Comparison of ENCODE assay signal across 7 mouse cellular contexts in the genomic region with DNA sequence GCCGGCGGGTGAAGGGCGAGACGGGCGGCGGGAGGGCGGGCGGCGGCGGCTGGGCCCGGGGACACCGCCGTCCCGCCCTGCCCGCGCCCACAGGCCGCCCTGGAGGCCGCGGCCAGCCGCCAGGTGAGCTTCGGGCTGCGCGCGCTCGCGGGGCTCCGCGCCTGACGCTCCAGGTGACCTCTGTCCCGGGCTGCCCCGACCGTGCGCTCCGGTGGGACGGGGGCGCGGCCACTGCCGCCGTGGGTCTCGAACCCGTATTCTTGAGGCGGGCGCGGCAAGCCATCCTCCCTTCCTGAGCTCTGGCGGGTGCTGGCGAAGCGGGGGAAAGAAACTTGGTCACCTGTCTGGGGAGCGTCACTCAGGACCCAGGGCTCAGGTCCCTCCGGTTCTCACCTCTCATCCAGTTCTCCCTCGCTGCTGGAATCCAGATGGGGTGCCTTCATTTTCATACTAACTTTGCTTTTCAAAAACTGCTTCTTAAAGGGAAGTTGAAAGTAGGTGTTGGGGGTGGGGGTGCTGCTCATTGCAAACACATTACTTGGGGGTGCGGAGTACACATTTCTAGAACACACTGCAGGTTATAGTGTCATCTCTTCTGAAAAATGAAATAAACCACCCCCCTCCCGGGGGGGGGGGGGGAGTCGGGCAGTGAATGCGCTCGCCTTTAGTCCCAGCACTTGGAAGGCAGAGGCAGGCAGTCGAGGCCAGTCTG. TPM values are rescaled to one million over a fixed set of nuclear protein-coding genes. Genes with fewer than 3 reads are reported as not detected.
DNase-seq lines count a peak whose midpoint lies in the region; ATAC-seq and TF ChIP-seq lines count a peak whose summit lies in the region.

Gene Atxn7 (plus strand): TSS at position 40 of the 712 bp plus-strand sequence.
Gene Thoc7 (minus strand): TSS at position 452 of the 712 bp plus-strand sequence.

- H3K9me3 ChIP-seq in hindbrain, embryonic 12.5 days (replicated peaks): no peaks in the 10 kb centered on the region

- peak within 1 kb of the TSS; percentile 67 for H3K4me2 ChIP-seq in hindbrain, embryonic 12.5 days (replicated peaks)

- H3K36me3 ChIP-seq in hindbrain, embryonic 12.5 days: no peaks in the 10 kb centered on the region
- no peaks in the 10 kb centered on the region for H3K36me3 ChIP-seq in macrophage (ENCODE audit: inconsistent target)

- ATAC-seq in hindbrain, embryonic 12.5 days (ENCODE audit: low FRiP score): peak; percentile 67

- TF ChIP-seq CTCF in left cerebral cortex, adult 2 months (IDR thresholded peaks at IDR 0.05): no peak

- H3K27me3 ChIP-seq in hindbrain, embryonic 12.5 days: no peaks in the 10 kb centered on the region

- DNase-seq in R1 (ENCODE audit: low read depth, low spot score): peak; percentile 65
- peak; percentile 66 to 71 for DNase-seq in cerebellum, postnatal 10 days
- peak; percentile 17 to 34 for DNase-seq in frontal cortex, postnatal 10 days (ENCODE audit: low spot score in 2 of 2)
- peak; percentile 40 to 41 for DNase-seq in left cerebral cortex, adult 2 months (ENCODE audit: extremely low spot score in 1 of 2, low spot score in 2 of 2)
- DNase-seq in right cerebral cortex, postnatal 14 days: peak; percentile 47

- WGBS in hindbrain, embryonic 12.5 days: 3% methylated on average over 38 of the region's 56 CpGs
- 3% methylated on average over 32 of the region's 56 CpGs for WGBS in macrophage (ENCODE audit: missing documents)

- peak within 1 kb of the TSS; percentile 92 for H3K27ac ChIP-seq in hindbrain, embryonic 12.5 days
- H3K27ac ChIP-seq in left cerebral cortex, adult 2 months: peak within 1 kb of the TSS; percentile 89
- H3K27ac ChIP-seq in macrophage: peak within 1 kb of the TSS; percentile 29; the same call in 1 of the 2 replicates

- intact Hi-C loops in left cerebral cortex, adult 2 months (cut with DNase I): loop anchor here (2.0 kb wide), 1 partner anchor 137 kb away; no protein-coding TSS in a partner anchor

- peaks cover 68% of the 10 kb centered on the region for H3K79me2 ChIP-seq in macrophage (ENCODE audit: inconsistent target)

- peaks cover 19% of the 10 kb centered on the region for H3K4me1 ChIP-seq in hindbrain, embryonic 12.5 days

- H3K4me3 ChIP-seq in hindbrain, embryonic 12.5 days: peak within 1 kb of the TSS; percentile 81
- H3K4me3 ChIP-seq in left cerebral cortex, adult 2 months: peak within 1 kb of the TSS; percentile 84
- H3K4me3 ChIP-seq in macrophage (ENCODE audit: inconsistent target): peak within 1 kb of the TSS; percentile 82

- H3K9ac ChIP-seq in hindbrain, embryonic 12.5 days: peak within 1 kb of the TSS; percentile 98

RNA-seq across cellular contexts. Expression of gene Atxn7, which starts in this region (rescaled TPM):
- 4.8 TPM in 2 replicates for polyA plus RNA-seq in hindbrain, embryonic 12.5 days (2016; fragmentation: Nextera tagmentation; extraction: Ambion mirVana)
- 10 to 100 TPM; 25.8 to 32.9 TPM for total RNA-seq in left cerebral cortex, adult 2 months (2021)
- total RNA-seq in macrophage (2018; cell fraction: chromatin; rRNA removed): 100 to 1,000 TPM in 15 of 26 experiments, 10 to 100 TPM in 11; 71.0 to 143 (median 103) TPM
- 10 to 100 TPM in 24 of 26 experiments, 1 to 10 TPM in 2; 6.9 to 19.0 (median 13.3) TPM for total RNA-seq in macrophage (2018; cell fraction: cytosol; rRNA removed)
- total RNA-seq in macrophage (2018; cell fraction: nucleus; rRNA removed): 10 to 100 TPM; 37.4 to 98.6 (median 69.4) TPM
- polyA plus RNA-seq in macrophage (2018): 6.2 to 10.2 TPM (median 6.7 TPM) in 3 replicates

RNA-seq across cellular contexts. Expression of gene Thoc7, which starts in this region (rescaled TPM):
- polyA plus RNA-seq in hindbrain, embryonic 12.5 days (2016; fragmentation: Nextera tagmentation; extraction: Ambion mirVana): 186 and 191 TPM in 2 replicates
- 100 to 1,000 TPM in 1 of 2 experiments, 10 to 100 TPM in 1; 90.3 to 106 TPM for total RNA-seq in left cerebral cortex, adult 2 months (2021)
- total RNA-seq in macrophage (2018; cell fraction: chromatin; rRNA removed): 10 to 100 TPM; 12.0 to 65.8 (median 37.3) TPM
- 10 to 100 TPM; 32.8 to 52.8 (median 43.9) TPM for total RNA-seq in macrophage (2018; cell fraction: cytosol; rRNA removed)
- 10 to 100 TPM; 16.5 to 49.9 (median 30.2) TPM for total RNA-seq in macrophage (2018; cell fraction: nucleus; rRNA removed)
- polyA plus RNA-seq in macrophage (2018): 53.9 to 80.8 TPM (median 66.8 TPM) in 3 replicates

Comparison
In these comparisons a context has a peak if more than half of its experiments do, and no peak if none do; other contexts are left out.
1. Peak in every context shown above with its lines: DNase-seq, ATAC-seq, H3K4me3 ChIP-seq and H3K27ac ChIP-seq.
2. H3K27ac ChIP-seq: peak in every context shown above with its lines; median percentile 92 in hindbrain, embryonic 12.5 days; 89 in left cerebral cortex, adult 2 months; 29 in macrophage.